Mouse (Mus musculus) limb, embryonic 11.5 days (tissue): ENCODE data around the gene Pccb. TPM values are rescaled to one million over a fixed set of nuclear protein-coding genes. Genes with fewer than 3 reads are reported as not detected.

Source experiments
- ATAC-seq: fragments of 200-750 bp; cut with Nextera tagmentation; 2 replicates; pipeline ENCODE4 v1.8.0; 2017; ENCODE audit warnings: low read depth; ENCODE audit not compliant: insufficient number of reproducible peaks, low FRiP score, low TSS enrichment
- DNase-seq: peaks from one replicate; pipeline ENCODE4 v3.0.0-alpha.2; 2015; ENCODE audit warnings: low spot score
- H3K27ac ChIP-seq: fragments of 300-500 bp; sonication (generic); replicated peaks from 2 replicates; pipeline ENCODE4 v1.5.1; 2014; ENCODE audit warnings: low read depth, mild to moderate bottlenecking, low read length
- H3K27me3 ChIP-seq: fragments of 300-500 bp; sonication (generic); 2 replicates; pipeline ENCODE4 v1.6.1; 2014; ENCODE audit warnings: mild to moderate bottlenecking, low read length, mixed read lengths; ENCODE audit not compliant: control insufficient read depth, insufficient read depth
- H3K36me3 ChIP-seq: fragments of 300-500 bp; sonication (generic); 2 replicates; pipeline ENCODE4 v1.6.1; 2014; ENCODE audit warnings: mild to moderate bottlenecking, low read length, moderate library complexity, mixed read lengths; ENCODE audit not compliant: control insufficient read depth, insufficient read depth
- H3K4me1 ChIP-seq: fragments of 300-500 bp; sonication (generic); 2 replicates; pipeline ENCODE4 v1.6.1; 2014; ENCODE audit warnings: low read length, mixed read lengths; ENCODE audit not compliant: control insufficient read depth, insufficient read depth
- H3K4me2 ChIP-seq: fragments of 300-500 bp; sonication (generic); 2 replicates; pipeline ENCODE4 v1.6.1; 2014; ENCODE audit warnings: low read depth, mild to moderate bottlenecking, moderate library complexity; ENCODE audit not compliant: severe bottlenecking
- H3K4me3 ChIP-seq: fragments of 300-500 bp; sonication (generic); 2 replicates; pipeline ENCODE4 v1.5.1; 2014; ENCODE audit warnings: low read depth, low read length
- H3K9ac ChIP-seq: fragments of 300-500 bp; sonication (generic); 2 replicates; pipeline ENCODE4 v1.6.1; 2014; ENCODE audit warnings: mild to moderate bottlenecking, low read length
- H3K9me3 ChIP-seq: fragments of 300-500 bp; sonication (generic); 2 replicates; pipeline ENCODE4 v1.6.1; 2016; ENCODE audit warnings: low read length; ENCODE audit not compliant: control insufficient read depth
- WGBS: fragments of 180-500 bp; shearing (Covaris S2); extraction: QIAGEN DNeasy Blood & Tissue Kit; methylation state at CpG from one replicate; pipeline ENCODE4 v1.1.7; 2014; 5-methylcytosine and 5-hydroxymethylcytosine counted together
- polyA plus RNA-seq: library from polyadenylated mRNA; unstranded; fragments of >200 nt; fragmentation: Nextera tagmentation; extraction: Ambion mirVana; gene quantifications from 2 replicates; pipeline ENCODE4 v1.2.1, GENCODE M21; 2014

Gene Pccb
- polyA plus RNA-seq, 1 experiment from 2014 or later, result 15.4 TPM

DNA sequence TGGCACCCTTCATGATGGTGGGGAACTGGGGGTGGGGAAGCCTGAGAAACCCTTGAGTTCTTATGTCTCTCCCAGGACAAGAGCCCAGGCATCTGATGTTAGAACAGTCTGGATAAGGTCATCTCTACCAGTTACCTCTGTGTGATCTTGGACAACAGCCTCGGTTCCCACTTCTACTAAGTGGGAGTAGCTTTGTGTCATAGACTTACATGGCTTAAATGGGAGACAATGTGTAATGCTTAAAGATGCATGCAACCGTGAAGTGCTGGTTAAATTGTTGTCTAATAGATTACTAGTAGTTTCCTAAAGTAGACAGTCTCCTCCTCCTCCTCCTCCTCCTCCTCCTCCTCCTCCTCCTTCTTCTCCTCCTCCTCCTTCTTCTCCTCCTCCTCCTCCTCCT is 2.2 kb upstream of the Pccb start:
- Histone ChIP-seq H3K9ac (no peak overlapping the region), H3K36me3 (no peaks in the 10 kb centered on the region), H3K27me3 (no peaks in the 10 kb centered on the region), H3K9me3 (no peaks in the 10 kb centered on the region), H3K4me2 (no peak overlapping the region), H3K4me3 (no peak overlapping the region), H3K27ac (no peak overlapping the region), H3K4me1 (peaks cover 3% of the 10 kb centered on the region; the same call in 1 of the 2 replicates)
- DNase-seq (no peak), ATAC-seq (no peak)
- WGBS, result 82% methylated on average over 2 of the region's 2 CpGs

GRCm38 (mm10) chr9:101035836-101036596 is 1.3 kb upstream of the Pccb start:
- WGBS, result 82% methylated on average over 13 of the region's 15 CpGs
- no peaks in the 10 kb centered on the region for H3K9me3 ChIP-seq

DNA sequence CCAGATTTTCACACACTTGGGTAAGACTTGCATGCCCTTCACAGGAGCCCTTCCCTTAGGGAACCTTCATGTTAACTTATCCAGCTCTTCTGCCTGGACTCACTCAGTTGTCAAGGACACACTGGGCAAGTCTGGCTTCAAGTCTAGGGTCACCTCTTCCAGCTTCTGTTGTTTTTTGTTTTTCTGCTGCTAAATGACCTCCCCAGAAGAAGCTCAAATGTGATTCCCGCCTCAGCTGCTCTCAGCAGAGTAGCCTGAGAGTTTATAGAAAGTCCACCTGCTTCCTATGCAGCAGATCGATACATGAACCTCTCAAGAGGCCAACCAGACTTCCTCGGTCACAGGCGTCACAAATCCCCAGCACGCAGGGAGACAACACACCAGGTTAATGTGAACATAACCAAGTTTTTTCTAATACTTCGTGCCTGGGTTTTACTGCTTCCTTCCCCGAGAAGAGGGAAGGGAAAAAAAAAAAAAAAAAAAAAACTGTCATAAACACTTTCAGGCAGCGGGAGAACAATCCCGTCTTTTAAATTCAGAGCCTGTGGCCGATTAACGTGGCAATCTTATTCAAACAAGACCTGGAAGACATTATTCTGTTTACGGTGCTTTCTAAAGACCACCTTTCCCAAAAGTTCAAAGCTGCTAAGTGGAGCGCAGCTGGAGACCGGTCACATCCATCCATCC is 794 bp downstream of the Pccb start:
- Histone ChIP-seq H3K27ac (peak overlapping the region; percentile 92), H3K9ac (peak overlapping the region; percentile 27; the same call in 1 of the 2 replicates), H3K36me3 (no peaks in the 10 kb centered on the region), H3K9me3 (no peaks in the 10 kb centered on the region), H3K4me3 (peak overlapping the region; percentile 41), H3K4me1 (peaks cover 3% of the 10 kb centered on the region; the same call in 1 of the 2 replicates), H3K27me3 (no peaks in the 10 kb centered on the region), H3K4me2 (peak overlapping the region; percentile 55)
- DNase-seq, result peak; percentile 37
- 6% methylated on average over 14 of the region's 14 CpGs for WGBS
- no peak for ATAC-seq

More at GRCm38 (mm10) chr9:101035836-101036596, 1.3 kb upstream of the Pccb start:
- no peak for DNase-seq
- no peak overlapping the region for H3K4me2 ChIP-seq
- ATAC-seq, result no peak
- no peak overlapping the region for H3K4me3 ChIP-seq
- no peaks in the 10 kb centered on the region for H3K27me3 ChIP-seq
- H3K4me1 ChIP-seq, result peaks cover 3% of the 10 kb centered on the region; the same call in 1 of the 2 replicates
- no peak overlapping the region for H3K9ac ChIP-seq
- no peaks in the 10 kb centered on the region for H3K36me3 ChIP-seq
- H3K27ac ChIP-seq, result no peak overlapping the region

GRCm38 (mm10) chr9:101018768-101019167 is 15.9 kb downstream of the Pccb start:
- ATAC-seq (no peak), DNase-seq (no peak)
- Histone ChIP-seq H3K4me2 (no peak overlapping the region), H3K36me3 (peaks cover 2% of the 10 kb centered on the region; the same call in 1 of the 2 replicates), H3K9me3 (no peaks in the 10 kb centered on the region), H3K4me1 (no peaks in the 10 kb centered on the region), H3K9ac (no peak overlapping the region), H3K27me3 (no peaks in the 10 kb centered on the region), H3K27ac (no peak overlapping the region), H3K4me3 (no peak overlapping the region)
- over 99% methylated on average over 10 of the region's 10 CpGs for WGBS

DNA sequence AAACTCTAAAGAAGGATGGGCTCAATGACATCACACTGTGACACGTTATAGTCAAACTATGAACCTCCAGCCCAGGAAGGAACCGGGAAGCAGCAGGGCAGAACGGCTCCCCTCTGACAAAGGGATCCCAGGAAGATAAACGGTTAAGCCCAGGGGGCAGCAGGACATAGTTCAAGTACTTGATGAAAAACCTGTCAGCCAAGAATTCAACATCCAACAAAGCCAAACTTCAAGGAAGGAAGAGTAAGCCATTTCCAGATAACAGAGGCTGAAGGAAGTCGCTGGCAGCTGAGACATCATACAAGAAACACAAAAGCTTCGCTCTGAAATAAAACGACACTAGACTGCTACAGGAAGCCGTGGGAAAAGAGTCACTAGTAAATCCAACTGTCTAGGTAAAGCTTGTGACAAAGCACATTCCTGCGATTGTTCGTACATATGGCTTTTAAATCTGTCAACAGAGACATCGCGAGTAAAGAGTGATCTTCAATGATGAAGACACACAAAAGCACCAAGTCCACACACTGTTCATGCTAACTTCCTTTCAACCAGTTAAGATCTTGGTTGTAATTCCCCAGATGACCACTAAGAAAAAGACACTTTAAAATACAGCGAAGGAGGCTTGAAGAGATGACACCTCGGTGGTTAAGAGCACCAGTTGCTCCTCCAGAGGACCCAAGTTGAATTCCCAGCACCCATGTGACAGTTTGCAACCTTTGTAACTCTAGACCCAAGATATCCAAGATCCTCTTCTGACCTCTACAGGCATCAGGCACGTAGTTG is 16.8 kb downstream of the Pccb start:
- Histone ChIP-seq H3K4me3 (no peak overlapping the region), H3K4me2 (no peak overlapping the region), H3K36me3 (0 out of 2 replicates have a peak, but pooled peaks cover 2% of the 10 kb centered on the region), H3K9me3 (no peaks in the 10 kb centered on the region), H3K9ac (no peak overlapping the region), H3K4me1 (no peaks in the 10 kb centered on the region), H3K27ac (no peak overlapping the region), H3K27me3 (no peaks in the 10 kb centered on the region)
- no peak for ATAC-seq
- WGBS, result 73% methylated on average over 15 of the region's 15 CpGs
- no peak for DNase-seq

DNA sequence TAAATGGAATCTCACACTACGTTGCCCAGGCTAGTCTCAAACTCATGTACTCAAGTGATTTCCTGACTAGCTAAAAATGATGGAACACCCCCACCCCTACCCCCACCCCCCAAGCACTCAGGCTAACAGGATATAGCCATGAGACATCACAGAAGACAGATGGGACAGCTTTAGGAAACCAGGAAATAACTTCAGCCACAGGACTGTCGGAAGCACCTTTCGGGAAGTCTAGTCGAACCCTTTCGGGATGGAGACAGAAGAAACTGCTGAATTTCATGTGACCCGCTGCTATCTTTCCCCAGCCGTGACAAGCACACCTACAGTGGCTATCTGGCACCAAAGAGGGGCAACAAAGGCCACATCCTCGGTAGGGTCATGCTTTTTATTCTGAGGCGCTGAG is 19.4 kb downstream of the Pccb start:
- Histone ChIP-seq H3K4me3 (no peak overlapping the region), H3K36me3 (0 out of 2 replicates have a peak, but pooled peaks cover 2% of the 10 kb centered on the region), H3K27me3 (no peaks in the 10 kb centered on the region), H3K27ac (no peak overlapping the region), H3K9ac (no peak overlapping the region), H3K4me1 (no peaks in the 10 kb centered on the region), H3K9me3 (no peaks in the 10 kb centered on the region), H3K4me2 (no peak overlapping the region)
- ATAC-seq, result no peak
- 93% methylated on average over 9 of the region's 9 CpGs for WGBS
- DNase-seq, result no peak

DNA sequence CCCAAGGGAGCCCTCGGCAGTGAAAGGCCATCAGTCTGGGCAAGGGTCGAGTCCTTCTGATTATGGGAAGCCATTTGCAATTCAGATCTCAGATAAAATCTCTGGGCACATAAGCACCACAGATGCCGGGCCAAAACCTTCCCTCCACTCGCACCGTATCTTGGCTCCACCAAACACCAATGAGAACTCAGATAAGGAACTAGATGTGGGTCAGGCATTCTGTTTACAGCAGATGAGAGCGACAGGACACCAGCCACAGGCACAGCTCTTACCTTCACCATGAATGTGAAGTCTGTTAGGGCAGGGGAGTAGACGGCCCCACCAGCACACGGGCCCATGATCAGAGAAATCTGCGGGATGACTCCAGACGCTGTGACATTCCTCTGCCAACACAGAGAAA is 22.3 kb downstream of the Pccb start:
- Histone ChIP-seq H3K9me3 (no peaks in the 10 kb centered on the region), H3K4me3 (no peak overlapping the region), H3K36me3 (no peaks in the 10 kb centered on the region), H3K27ac (no peak overlapping the region), H3K27me3 (no peaks in the 10 kb centered on the region), H3K4me1 (no peaks in the 10 kb centered on the region), H3K9ac (no peak overlapping the region), H3K4me2 (no peak overlapping the region)
- 83% methylated on average over 10 of the region's 10 CpGs for WGBS
- no peak for ATAC-seq
- DNase-seq, result no peak

- Histone ChIP-seq H3K27me3 (no peaks in the 10 kb centered on the region), H3K4me3 (no peak overlapping the region), H3K4me1 (no peaks in the 10 kb centered on the region), H3K36me3 (no peaks in the 10 kb centered on the region; the same call in 1 of the 2 replicates), H3K4me2 (no peak overlapping the region), H3K9me3 (no peaks in the 10 kb centered on the region), H3K27ac (no peak overlapping the region), H3K9ac (no peak overlapping the region)
- 74% methylated on average over 4 of the region's 4 CpGs for WGBS
- ATAC-seq (no peak), DNase-seq (no peak)
Measured at GRCm38 (mm10) chr9:101005866-101006265, 28.8 kb downstream of the Pccb start.
